Mouse (Mus musculus): ENCODE results near the gene Tgm4.

DNA sequence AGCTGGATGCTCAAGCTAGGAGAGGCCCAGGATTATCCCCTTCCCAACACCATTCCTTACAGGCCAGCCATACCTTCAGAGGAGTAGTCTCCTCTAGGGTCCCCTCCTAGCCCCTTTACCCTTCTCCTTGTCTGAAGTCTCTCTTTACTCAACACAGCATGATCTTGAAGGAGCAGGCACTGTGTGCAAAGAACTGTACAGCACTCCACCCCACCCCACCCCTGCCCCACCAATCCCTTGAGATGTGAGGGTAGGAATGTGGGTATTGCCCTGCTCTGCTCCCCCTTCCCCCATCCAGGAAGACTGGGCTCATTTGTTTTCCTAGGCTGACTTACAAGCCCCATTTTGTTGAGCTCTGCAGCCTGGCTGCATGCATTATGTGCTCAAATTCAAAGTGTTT lies 69.8 kb downstream of the Tgm4 start:
- TF ChIP-seq CTCF (IDR thresholded peaks at IDR 0.05; ENCODE audit: extremely low read depth, insufficient read length, insufficient replicate concordance, low read depth, low read length) (no peak), POLR2A (IDR thresholded peaks at IDR 0.05; ENCODE audit: low read depth, low read length) (no peak)

Data from small intestine, adult 2 months (tissue).